Mouse (Mus musculus) lung, postnatal 0 days (tissue): Measurements from ENCODE around the gene Cmss1.

ENCODE experiments used
- CTCF ChIP-seq: IDR thresholded peaks from 2 replicates; pipeline ENCODE4 v1.5.1; 2016; ENCODE audit warnings: antibody characterized with exemption, mild to moderate bottlenecking
- EP300 ChIP-seq: IDR thresholded peaks from 2 replicates; pipeline ENCODE4 v1.6.1; 2016; ENCODE audit warnings: antibody characterized with exemption, mild to moderate bottlenecking, control low read depth

DNA sequence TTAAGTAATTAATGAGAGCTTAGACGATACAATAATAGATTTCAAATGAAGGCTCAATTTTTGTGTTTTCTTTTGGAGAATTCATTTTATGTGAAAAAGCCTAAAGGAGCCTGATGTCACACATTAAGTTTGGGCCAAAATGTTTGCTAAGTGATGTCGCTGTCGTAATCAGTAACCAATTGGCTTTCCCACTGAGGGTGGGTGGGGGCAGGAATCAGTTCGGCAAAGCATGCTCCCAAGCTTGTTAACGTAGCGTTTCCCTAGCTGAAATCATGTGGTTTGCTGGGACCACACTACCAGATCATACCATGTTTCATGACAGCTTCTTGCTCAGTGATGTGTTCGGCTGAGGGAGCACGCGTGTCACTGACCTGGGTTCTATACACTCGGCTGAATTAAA lies 91.0 kb downstream of the Cmss1 start:
- TF ChIP-seq EP300: no peak
- no peak for TF ChIP-seq CTCF
